Mouse (Mus musculus) bone marrow, adult 2 months (tissue): ENCODE measurements around the gene Papolb. TPM values are rescaled to one million over a fixed set of nuclear protein-coding genes. Genes with fewer than 3 reads are reported as not detected.

Experiments
- H3K27ac ChIP-seq: fragments of 200-500 bp; 2 replicates; pipeline ENCODE4 v1.5.1; 2012; ENCODE audit warnings: low read depth, mild to moderate bottlenecking, control low read depth, inconsistent platforms, low read length; ENCODE audit not compliant: control insufficient read depth, poor library complexity, insufficient read depth
- H3K4me1 ChIP-seq: fragments of 200-500 bp; 2 replicates; pipeline ENCODE4 v1.6.1; 2011; ENCODE audit warnings: low read length; ENCODE audit not compliant: control insufficient read depth, insufficient read depth
- H3K4me3 ChIP-seq: fragments of 200-500 bp; replicated peaks from 2 replicates; pipeline ENCODE3; 2011; ENCODE audit warnings: mild to moderate bottlenecking, low read depth, low read length, control low read depth; ENCODE audit not compliant: control insufficient read depth
- CTCF ChIP-seq: fragments of 200-500 bp; IDR thresholded peaks from 2 replicates; pipeline ENCODE4 v1.5.1; 2011; ENCODE audit warnings: low read length, control low read depth; ENCODE audit not compliant: control insufficient read depth, insufficient read depth
- POLR2A ChIP-seq: fragments of 200-500 bp; IDR thresholded peaks from 2 replicates; pipeline ENCODE4 v1.6.1; 2011; ENCODE audit warnings: low read depth, mild to moderate bottlenecking, control low read depth, low read length, borderline replicate concordance; ENCODE audit not compliant: control insufficient read depth
- WGBS: fragments of 180-500 bp; shearing (Covaris S2); methylation state at CpG from one replicate; pipeline ENCODE4 v1.1.7; 2018; 5-methylcytosine and 5-hydroxymethylcytosine counted together
- polyA plus RNA-seq: library from polyadenylated mRNA; stranded (reverse); fragments of >200 nt; gene quantifications from 2 replicates; pipeline ENCODE4 v1.2.4, GENCODE M21; 2011; ENCODE audit warnings: low replicate concordance; ENCODE audit not compliant: missing spikeins, insufficient read depth, insufficient read length

The Papolb gene
- polyA plus RNA-seq, 1 experiment: not detected

DNA sequence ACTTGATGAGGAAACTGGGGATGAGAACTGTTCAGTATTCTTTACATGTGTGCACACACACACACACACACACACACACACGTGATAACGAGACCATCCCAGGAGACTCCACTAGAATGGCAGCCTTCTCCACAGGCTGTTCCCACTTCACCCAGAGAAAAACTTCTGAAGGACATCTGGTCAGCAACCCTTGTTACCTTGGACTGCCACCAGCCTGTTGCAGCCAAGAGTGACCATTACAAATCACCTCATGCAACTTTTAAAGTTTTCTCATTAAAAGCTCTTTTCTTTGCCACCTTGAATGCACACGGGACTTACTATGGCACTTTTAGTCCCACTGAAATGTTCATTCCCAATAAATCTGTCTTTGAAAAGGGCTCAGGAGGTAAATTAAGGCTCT, 7.4 kb upstream of the Papolb start:
- TF ChIP-seq CTCF: no peak
- no peak for TF ChIP-seq POLR2A
- no peak overlapping the region for H3K27ac ChIP-seq
- no peak overlapping the region for H3K4me3 ChIP-seq
- WGBS: 72% methylated on average over 3 of the region's 3 CpGs
- no peaks in the 10 kb centered on the region for H3K4me1 ChIP-seq

DNA sequence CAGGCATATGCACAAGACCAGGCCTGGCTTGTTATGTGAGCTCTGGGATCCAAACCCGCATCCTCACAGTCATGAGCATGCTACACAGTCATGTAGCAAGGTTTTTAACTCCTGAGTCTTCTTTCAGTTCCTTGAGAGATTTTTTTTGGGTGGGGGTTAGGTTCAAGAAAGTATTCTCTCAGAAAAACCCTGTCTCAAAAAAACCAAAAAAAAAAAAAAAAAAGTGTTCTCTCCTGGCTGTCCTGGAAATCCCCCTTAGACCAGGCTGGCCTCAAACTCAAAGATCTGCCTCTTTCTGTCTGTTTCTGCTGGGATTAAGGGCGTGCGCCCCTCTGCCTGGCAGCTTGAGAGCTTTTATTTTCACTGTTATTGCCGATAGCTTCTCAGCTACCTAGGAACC, 5.5 kb upstream of the Papolb start:
- TF ChIP-seq CTCF (no peak), POLR2A (no peak)
- 80% methylated on average over 4 of the region's 4 CpGs for WGBS
- Histone ChIP-seq H3K4me1 (no peaks in the 10 kb centered on the region), H3K27ac (no peak overlapping the region), H3K4me3 (no peak overlapping the region)

DNA sequence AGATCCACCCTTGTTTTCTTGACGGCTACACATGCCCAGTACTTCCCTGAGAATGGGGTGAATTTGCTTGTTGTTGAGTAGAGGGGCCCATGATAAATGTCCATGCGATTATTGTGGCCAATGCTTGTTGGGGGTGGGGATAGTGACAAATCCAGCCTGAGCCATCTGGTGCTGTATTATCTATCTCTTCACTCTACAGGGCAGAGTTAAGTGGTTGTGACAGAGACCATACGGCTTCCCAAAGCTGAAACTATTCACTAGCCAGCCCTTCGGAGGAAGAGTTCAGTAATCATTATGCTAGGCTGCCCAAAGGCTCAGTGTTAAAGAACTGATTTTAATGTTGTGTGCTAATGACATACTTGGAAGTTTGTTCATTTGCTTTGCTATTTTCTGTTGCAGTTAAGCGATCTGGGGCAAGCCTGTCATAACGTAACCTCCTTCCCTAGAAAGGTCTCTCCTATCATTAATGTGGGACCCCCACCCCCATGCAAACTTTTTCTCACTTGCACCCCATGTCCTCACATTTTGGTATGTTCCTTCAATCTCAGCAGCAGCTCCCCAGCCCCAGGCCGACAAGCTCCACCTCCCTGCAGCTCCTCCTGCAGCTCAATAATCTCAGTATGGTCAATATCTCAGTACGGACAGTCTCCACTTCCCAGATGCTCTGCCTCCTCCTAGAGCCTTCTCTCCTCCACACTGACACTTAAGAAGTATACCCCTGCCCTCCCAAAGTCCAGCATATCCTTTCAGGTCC, 5.0 kb downstream of the Papolb start:
- Histone ChIP-seq H3K27ac (no peak overlapping the region), H3K4me1 (no peaks in the 10 kb centered on the region), H3K4me3 (no peak overlapping the region)
- TF ChIP-seq CTCF: no peak
- 76% methylated on average over 8 of the region's 8 CpGs for WGBS

DNA sequence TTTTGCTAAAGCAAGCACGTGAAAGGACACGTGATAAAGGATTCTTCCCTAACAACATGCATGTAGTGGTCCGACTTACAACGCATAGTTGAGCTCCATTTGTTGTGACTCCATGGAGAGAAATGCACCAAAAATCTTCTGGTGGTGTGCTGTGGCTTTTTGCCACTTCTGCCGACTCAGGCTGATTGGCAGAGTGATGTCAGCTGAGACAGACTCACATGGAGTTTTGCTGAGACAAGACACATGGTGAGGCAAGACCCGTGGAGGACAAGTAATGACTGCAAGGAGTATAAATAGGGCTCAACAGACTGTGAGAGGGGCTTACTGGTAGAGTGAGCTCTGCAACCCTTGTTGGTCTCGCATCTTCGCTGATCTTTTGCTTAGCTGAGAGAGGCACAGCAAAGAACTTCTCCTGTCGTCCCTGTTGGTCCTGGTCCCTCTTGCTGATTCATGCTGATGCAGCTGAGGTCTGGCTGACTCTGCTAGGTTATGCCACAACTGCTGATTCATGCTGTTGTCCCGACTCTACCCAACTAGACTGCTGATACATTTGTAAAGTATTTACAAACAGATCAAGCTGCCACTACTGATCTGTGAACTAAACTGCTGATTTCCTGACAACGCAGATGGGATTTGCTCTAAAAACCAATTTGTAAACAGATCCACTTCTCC, 8.5 kb downstream of the Papolb start:
- 63% methylated on average over 11 of the region's 11 CpGs for WGBS
- no peak overlapping the region for H3K27ac ChIP-seq
- H3K4me1 ChIP-seq: no peaks in the 10 kb centered on the region

DNA sequence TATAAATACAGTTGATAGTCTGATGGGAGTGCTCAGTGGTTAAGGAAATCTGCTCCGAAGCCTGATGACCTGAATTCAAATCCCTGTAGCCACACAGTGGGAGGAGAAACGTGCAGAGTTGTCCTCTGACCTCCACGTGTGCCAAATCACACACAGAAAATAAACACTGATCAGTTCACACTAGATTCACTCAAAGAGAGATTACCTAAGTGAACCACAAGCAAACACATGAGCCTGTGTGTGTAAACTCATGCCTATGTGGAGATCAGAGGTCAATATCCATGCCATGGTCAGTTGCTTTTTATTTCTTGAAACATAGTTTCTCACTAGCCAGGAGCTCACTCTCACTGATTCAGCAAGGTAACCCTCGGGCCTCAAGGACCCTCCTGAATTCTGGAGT, 9.5 kb downstream of the Papolb start:
- H3K4me3 ChIP-seq: no peak overlapping the region
- H3K4me1 ChIP-seq: no peaks in the 10 kb centered on the region
- no peak overlapping the region for H3K27ac ChIP-seq
- TF ChIP-seq POLR2A: no peak
- no peak for TF ChIP-seq CTCF
- 77% methylated on average over 4 of the region's 4 CpGs for WGBS

More for the DNA sequence above, 8.5 kb downstream of the Papolb start:
- TF ChIP-seq POLR2A (no peak), CTCF (no peak)
- H3K4me3 ChIP-seq: no peak overlapping the region

DNA sequence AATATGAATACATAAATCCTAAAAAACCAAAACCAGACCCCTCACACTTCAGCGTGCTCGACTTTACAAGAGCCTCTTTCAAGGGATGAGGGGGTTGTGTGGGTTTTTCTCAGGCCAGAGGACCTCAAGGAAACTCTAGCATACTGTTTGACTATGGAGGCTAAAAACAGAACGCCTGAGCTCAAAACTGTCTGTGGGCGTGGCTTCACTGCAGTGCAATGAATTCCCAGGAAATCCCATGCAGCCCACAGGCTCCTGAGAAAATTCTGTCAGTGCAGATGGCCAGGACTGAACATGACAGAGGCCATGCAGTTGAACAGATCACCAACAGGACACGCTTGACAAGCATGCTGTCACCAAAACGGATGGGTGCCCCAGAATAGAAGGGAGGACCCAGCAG, 10.9 kb downstream of the Papolb start:
- Histone ChIP-seq H3K4me1 (no peaks in the 10 kb centered on the region), H3K27ac (no peak overlapping the region), H3K4me3 (no peak overlapping the region)
- TF ChIP-seq CTCF (no peak), POLR2A (no peak)
- 66% methylated on average over 6 of the region's 6 CpGs for WGBS

DNA sequence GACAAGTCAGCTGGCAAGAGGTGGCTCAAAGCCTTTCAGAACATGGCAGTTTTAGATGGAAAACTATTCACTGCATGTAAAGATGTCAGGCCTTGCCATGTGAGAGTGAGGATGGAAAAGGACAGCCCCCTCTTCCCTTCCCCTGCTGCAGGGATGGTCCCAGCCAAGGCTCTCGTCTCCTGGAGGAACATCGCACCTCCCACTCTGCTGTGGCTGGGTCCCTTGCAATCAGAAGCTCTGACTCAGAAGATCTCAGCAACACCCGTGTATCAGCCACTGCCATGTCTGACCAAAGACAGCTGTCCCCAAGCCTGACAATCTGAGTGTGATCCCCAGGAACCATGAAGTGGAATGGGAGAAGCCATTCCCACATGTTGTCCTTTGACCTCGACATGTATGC, 17.8 kb downstream of the Papolb start:
- Histone ChIP-seq H3K27ac (no peak overlapping the region), H3K4me1 (no peaks in the 10 kb centered on the region), H3K4me3 (no peak overlapping the region)
- 71% methylated on average over 4 of the region's 4 CpGs for WGBS
- no peak for TF ChIP-seq POLR2A
- TF ChIP-seq CTCF: no peak

DNA sequence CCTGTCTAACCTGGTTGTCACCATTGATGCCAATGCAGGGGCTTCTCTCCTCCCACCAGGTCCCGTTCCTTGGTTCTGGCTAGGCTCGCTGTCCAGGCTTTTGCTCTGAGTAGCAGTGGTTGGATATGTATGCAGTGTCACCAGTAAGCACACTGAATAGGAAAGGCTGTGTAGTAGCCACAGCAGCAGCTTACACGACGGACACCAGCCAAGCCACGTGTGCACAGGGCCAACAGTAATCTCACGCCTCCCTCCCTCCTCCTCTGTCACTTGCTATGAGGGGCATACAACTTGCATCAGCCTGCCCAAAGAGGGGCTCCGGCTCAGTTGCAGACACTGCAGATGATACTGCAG, 19.8 kb downstream of the Papolb start:
- H3K4me1 ChIP-seq: no peaks in the 10 kb centered on the region
- TF ChIP-seq CTCF: no peak
- no peak overlapping the region for H3K4me3 ChIP-seq
- H3K27ac ChIP-seq: no peak overlapping the region
- WGBS: 74% methylated on average over 7 of the region's 7 CpGs
